Mouse (Mus musculus) monocyte, adult 59 days (primary cell): ENCODE results near the gene Ccdc188. TPM values are rescaled to one million over a fixed set of nuclear protein-coding genes. Genes with fewer than 3 reads are reported as not detected.

Experiments
- total RNA-seq, 2 experiments: library from RNA; stranded (reverse); gene quantifications; one replicate each; pipeline ENCODE4 v1.2.4; 2023

Gene Ccdc188
- total RNA-seq, result not detected

GRCm38 (mm10) chr16:18217579-18217978 lies at the start of gene Ccdc188:
Gene Ccdc188, plus strand, starts transcription at chr16:18217879.

DNA sequence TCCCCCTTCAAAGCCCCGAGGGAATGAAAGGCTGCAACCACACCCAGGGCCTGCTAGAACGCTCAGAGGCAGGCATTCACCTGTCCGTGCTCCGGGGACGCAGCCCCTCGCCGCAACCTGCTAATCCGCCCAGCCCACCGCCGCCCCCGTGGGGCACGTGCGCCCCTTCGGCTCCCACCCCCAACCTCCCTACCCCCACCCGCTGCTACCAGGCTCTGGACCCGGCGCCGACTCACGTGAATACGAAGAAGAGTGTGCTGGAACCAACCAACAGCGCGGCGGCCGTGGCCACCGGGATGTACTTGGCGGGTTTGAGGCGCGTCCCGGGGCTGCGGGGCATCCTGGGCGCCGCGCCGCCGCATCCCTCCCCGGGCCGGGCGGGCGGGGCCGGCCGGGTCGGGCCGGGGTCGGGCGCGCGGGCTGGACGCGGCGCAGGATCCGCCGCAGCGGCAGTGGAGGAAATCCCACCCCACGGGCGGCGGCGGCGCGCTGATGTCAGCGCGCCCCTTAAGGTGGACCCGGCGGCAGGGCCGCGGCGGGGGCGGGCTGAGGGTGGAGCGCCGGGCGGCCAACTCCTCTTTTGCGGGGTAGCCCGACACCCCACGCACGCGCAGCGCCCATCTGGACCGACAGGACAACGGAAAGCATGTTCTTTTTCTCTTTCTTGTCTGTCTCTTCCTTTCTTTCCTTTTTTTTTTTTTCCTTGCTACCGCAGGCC lies 17.2 kb downstream of the Ccdc188 start, which contains the start of gene Zdhhc8:
Gene Zdhhc8, minus strand, starts transcription at position 466 of the 718 bp plus-strand sequence.

GRCm38 (mm10) chr16:18248433-18249363 lies 31.0 kb downstream of the Ccdc188 start, which contains the start of the genes Trmt2a and Ranbp1:
Gene Trmt2a, plus strand, starts transcription at chr16:18248679.
Gene Ranbp1, minus strand, starts transcription at chr16:18248732.

DNA sequence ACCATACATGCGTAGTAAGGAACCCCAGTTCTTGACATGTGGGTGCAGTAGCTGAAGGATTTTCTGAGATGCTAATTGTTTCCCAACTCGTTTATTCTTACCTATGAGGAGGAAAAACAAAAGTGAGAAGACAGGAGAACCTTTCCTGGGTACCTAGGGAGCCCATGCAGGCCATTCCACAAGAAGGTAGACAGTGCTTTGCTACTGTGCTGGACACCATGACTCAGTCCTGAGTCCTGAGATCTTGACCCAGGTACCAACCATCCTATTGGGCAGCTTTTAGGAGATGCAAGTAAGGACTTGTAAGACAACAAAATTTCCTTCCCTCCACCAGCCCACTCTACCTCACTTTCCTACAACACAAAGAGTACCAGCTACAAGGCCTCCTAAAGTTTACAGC lies 40.5 kb downstream of the Ccdc188 start, which contains the start of gene Gm49776:
Gene Gm49776, minus strand, starts transcription at position 101 of the 400 bp plus-strand sequence.

Other genes with a start within 250 kb of the Ccdc188 start
- gene Vpreb2, start 237.5 kb upstream of the Ccdc188 start, total RNA-seq, result not detected
- gene Dgcr6, start 165.0 kb upstream of the Ccdc188 start, total RNA-seq, result 1 to 10 TPM; 3.8 to 8.2 TPM
- 1 to 10 TPM; 2.1 to 2.9 TPM for gene Prodh, start 127.7 kb upstream of the Ccdc188 start, total RNA-seq
- gene Rtn4r, start 90.2 kb upstream of the Ccdc188 start, total RNA-seq, result not detected
- 10 to 100 TPM; 10.3 to 15.0 TPM for gene Zdhhc8, start 17.3 kb downstream of the Ccdc188 start, total RNA-seq
- gene Trmt2a, start 30.8 kb downstream of the Ccdc188 start, total RNA-seq, result 10 to 100 TPM; 87.6 to 90.3 TPM
- gene Ranbp1, start 30.9 kb downstream of the Ccdc188 start, total RNA-seq, result 10 to 100 TPM; 55.7 to 70.2 TPM
- not detected for gene Gm49776, start 40.4 kb downstream of the Ccdc188 start, total RNA-seq
- gene Dgcr8, start 71.4 kb downstream of the Ccdc188 start, total RNA-seq, result 10 to 100 TPM; 19.9 to 26.3 TPM
- gene Tango2, start 130.2 kb downstream of the Ccdc188 start, total RNA-seq, result 10 to 100 TPM; 29.1 to 33.3 TPM
- 1 to 10 TPM; 4.4 to 5.8 TPM for gene Arvcf, start 130.3 kb downstream of the Ccdc188 start, total RNA-seq
- 10 to 100 TPM; 20.4 to 23.3 TPM for gene Txnrd2, start 208.5 kb downstream of the Ccdc188 start, total RNA-seq
- 10 to 100 TPM; 62.5 to 73.7 TPM for gene Comt, start 209.0 kb downstream of the Ccdc188 start, total RNA-seq